Mouse (Mus musculus): Measurements from ENCODE around the gene Rsad2. TPM values are rescaled to one million over a fixed set of nuclear protein-coding genes. Genes with fewer than 3 reads are reported as not detected.
"Not testable (repeated sequence)": the region's sequence is repeated elsewhere in the genome, so short reads cannot be mapped to it uniquely, and the experiment has no call there.

The Rsad2 gene
- polyA plus RNA-seq, 1 experiment from 2014 or later: 0.28 TPM

DNA sequence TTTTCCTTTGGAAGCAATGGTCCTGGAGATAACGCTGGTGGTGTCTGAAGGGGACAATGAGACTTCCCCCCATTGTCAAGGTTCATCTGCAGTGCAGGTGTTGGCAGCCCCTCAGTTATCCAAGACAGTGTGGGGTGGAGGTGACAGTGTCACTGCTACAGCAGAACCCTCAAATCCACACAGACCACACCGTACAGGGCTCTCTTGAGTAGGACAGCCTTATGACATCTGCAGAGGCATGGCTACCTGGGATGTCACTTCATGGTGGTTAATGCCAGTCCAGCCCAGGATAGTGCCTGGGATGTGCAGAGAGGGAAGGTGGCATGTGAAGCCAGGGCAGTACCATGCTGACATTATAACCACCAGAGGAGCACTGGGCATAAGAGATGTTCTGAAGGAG, 27.5 kb downstream of the Rsad2 start:
- H3K27me3 ChIP-seq (ENCODE audit: control insufficient read depth, insufficient read depth, low read length); H3K36me3 ChIP-seq (ENCODE audit: control insufficient read depth, insufficient read depth, low read length); H3K4me3 ChIP-seq (ENCODE audit: low read depth, low read length); ATAC-seq (ENCODE audit: low FRiP score); H3K4me1 ChIP-seq (replicated peaks; ENCODE audit: control insufficient read depth, insufficient read depth, low read length); H3K9ac ChIP-seq (ENCODE audit: low read depth, low read length); H3K27ac ChIP-seq (ENCODE audit: low read depth, low read length); DNase-seq (ENCODE audit: low spot score); H3K4me2 ChIP-seq (replicated peaks; ENCODE audit: low read depth, low read length); H3K9me3 ChIP-seq (ENCODE audit: control insufficient read depth, low read length): not testable (repeated sequence)
- 100% methylated on average over 2 of the region's 2 CpGs for WGBS

DNA sequence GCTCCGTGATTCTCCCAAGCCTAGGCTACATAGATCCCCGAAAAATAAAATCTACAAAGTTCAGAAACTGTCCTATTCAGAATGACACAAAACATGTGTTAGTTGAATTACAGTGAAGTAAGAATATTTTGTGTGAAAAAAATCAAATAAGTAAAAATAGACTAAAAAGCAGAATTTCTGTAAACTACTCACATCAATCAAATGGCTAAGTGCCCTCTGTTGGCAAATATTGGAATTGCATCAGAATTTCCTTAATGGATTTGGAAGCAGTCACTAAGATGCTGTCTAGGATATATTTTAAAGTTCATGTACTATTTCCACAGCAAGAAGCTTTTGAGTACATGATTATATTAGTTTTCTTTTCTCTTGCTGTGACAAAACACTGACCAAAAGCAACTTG, 31.4 kb downstream of the Rsad2 start:
- H3K27ac ChIP-seq (ENCODE audit: low read depth, low read length): no peak overlapping the region
- H3K27me3 ChIP-seq (ENCODE audit: control insufficient read depth, insufficient read depth, low read length): no peaks in the 10 kb centered on the region
- DNase-seq (ENCODE audit: low spot score): peak; percentile 73
- H3K4me1 ChIP-seq (replicated peaks; ENCODE audit: control insufficient read depth, insufficient read depth, low read length): no peaks in the 10 kb centered on the region
- H3K4me2 ChIP-seq (replicated peaks; ENCODE audit: low read depth, low read length): no peak overlapping the region
- no peak overlapping the region for H3K9ac ChIP-seq (ENCODE audit: low read depth, low read length)
- 95% methylated on average over 2 of the region's 2 CpGs for WGBS
- no peaks in the 10 kb centered on the region for H3K36me3 ChIP-seq (ENCODE audit: control insufficient read depth, insufficient read depth, low read length)
- no peak for ATAC-seq (ENCODE audit: low FRiP score)
- H3K4me3 ChIP-seq (ENCODE audit: low read depth, low read length): no peak overlapping the region
- H3K9me3 ChIP-seq (ENCODE audit: control insufficient read depth, low read length): no peaks in the 10 kb centered on the region

DNA sequence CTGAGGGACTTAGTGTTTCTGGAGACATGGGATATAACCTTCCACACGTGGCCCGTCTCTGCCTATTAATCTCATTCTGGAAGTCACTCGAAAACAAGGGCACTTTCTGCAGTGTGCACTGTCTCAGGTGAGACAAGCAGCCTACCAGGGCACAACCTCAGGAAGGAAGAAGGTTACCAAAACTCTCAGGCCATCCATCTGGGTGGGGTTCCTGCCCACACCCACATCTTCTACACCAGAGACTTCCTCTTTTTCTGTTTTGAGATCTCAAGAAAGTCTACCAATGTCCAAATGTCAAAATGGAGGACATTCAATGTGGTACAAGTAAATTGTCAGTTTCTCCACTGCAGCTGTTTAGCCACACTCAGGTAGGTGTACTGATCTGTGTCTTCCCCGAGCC, 37.9 kb downstream of the Rsad2 start:
- Histone ChIP-seq H3K27me3 (ENCODE audit: control insufficient read depth, insufficient read depth, low read length) (no peaks in the 10 kb centered on the region), H3K4me1 (replicated peaks; ENCODE audit: control insufficient read depth, insufficient read depth, low read length) (peaks cover 6% of the 10 kb centered on the region), H3K27ac (ENCODE audit: low read depth, low read length) (no peak overlapping the region), H3K9me3 (ENCODE audit: control insufficient read depth, low read length) (no peaks in the 10 kb centered on the region), H3K4me3 (ENCODE audit: low read depth, low read length) (no peak overlapping the region), H3K36me3 (ENCODE audit: control insufficient read depth, insufficient read depth, low read length) (no peaks in the 10 kb centered on the region), H3K4me2 (replicated peaks; ENCODE audit: low read depth, low read length) (no peak overlapping the region), H3K9ac (ENCODE audit: low read depth, low read length) (no peak overlapping the region)
- WGBS: 89% methylated on average over 4 of the region's 4 CpGs
- ATAC-seq (ENCODE audit: low FRiP score) (no peak), DNase-seq (ENCODE audit: low spot score) (no peak)

DNA sequence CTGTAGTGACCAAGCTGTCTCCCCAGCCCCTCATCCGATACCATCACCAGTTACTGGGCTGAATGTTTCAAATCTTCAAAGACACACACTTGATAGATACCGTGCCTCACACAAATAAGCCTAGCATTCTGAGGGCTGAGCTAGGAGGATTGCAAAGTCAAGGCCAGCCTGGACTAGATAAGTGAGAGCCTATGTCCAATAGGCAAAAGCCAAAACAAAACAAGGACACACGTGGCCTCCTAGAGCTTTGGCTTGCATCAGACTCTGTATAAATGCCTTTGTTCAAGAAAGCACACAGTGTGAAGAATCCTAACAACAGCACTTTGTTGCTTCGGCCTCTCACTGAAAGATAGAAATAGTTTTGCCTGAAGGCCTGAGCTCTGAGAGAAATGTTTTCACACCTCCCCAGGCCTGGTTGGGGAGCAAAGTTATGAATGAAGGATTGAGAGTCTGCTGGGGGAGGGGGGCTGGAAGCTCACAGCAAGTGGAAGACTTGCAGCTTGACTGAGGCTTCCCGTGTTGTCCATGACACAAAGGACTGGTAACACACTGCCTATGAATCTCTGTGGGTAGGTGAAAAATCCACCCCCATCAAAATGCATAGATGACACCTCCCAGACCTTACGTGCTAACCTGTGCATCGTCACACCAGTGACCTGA, 39.5 kb downstream of the Rsad2 start:
- Histone ChIP-seq H3K9ac (ENCODE audit: low read depth, low read length) (no peak overlapping the region), H3K4me2 (replicated peaks; ENCODE audit: low read depth, low read length) (no peak overlapping the region), H3K27me3 (ENCODE audit: control insufficient read depth, insufficient read depth, low read length) (no peaks in the 10 kb centered on the region), H3K4me3 (ENCODE audit: low read depth, low read length) (no peak overlapping the region), H3K27ac (ENCODE audit: low read depth, low read length) (no peak overlapping the region), H3K9me3 (ENCODE audit: control insufficient read depth, low read length) (no peaks in the 10 kb centered on the region), H3K4me1 (replicated peaks; ENCODE audit: control insufficient read depth, insufficient read depth, low read length) (peaks cover 9% of the 10 kb centered on the region), H3K36me3 (ENCODE audit: control insufficient read depth, insufficient read depth, low read length) (no peaks in the 10 kb centered on the region)
- DNase-seq (ENCODE audit: low spot score): no peak
- ATAC-seq (ENCODE audit: low FRiP score): no peak
- WGBS: 78% methylated on average over 7 of the region's 7 CpGs

DNA sequence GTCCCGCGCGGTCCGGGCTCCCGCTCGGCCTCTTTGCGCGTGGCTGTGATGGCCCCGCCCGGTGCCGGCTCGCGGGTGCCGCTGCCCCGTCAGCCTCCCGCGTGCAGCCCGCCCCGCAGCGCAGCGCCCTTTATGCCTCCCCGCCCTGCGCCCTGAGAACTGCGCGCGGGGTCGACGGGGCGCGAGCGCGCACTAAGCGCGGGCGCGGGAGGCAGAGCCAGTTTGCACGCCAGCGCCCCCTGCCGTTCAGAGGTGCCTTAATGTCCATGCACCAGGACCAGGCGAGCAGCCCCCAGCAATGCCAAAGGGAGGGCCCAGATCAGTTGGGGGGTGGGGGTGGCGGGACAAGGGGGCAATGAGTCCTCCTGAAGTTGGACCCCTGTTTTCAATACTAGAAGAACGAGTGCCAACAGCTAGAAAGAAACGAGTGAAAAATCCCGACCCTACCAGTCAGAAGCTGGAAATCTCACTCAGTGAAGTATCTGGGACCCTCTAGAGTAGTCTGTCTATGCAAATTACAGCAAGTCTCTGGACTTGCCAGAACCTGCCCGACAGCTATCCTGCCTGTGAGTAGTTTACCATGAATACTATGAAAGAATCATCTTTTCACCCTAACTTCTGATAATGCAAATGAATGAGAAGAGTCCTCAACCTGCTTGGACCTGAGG, 41.0 kb downstream of the Rsad2 start, which contains the start of gene Rnf144a:
Rnf144a (minus strand) TSS at position 151 of the 668 bp plus-strand sequence.
- WGBS: 1% methylated on average over 34 of the region's 45 CpGs
- H3K27me3 ChIP-seq (ENCODE audit: control insufficient read depth, insufficient read depth, low read length): no peaks in the 10 kb centered on the region
- DNase-seq (ENCODE audit: low spot score) (peak; percentile 98), ATAC-seq (ENCODE audit: low FRiP score) (peak; percentile 91)
- H3K36me3 ChIP-seq (ENCODE audit: control insufficient read depth, insufficient read depth, low read length): no peaks in the 10 kb centered on the region
- peak within 1 kb of the TSS; percentile 76 for H3K27ac ChIP-seq (ENCODE audit: low read depth, low read length)
- H3K4me3 ChIP-seq (ENCODE audit: low read depth, low read length): peak within 1 kb of the TSS; percentile 96
- peak within 1 kb of the TSS; percentile 99 for H3K9ac ChIP-seq (ENCODE audit: low read depth, low read length)
- no peaks in the 10 kb centered on the region for H3K9me3 ChIP-seq (ENCODE audit: control insufficient read depth, low read length)
- peaks cover 9% of the 10 kb centered on the region for H3K4me1 ChIP-seq (replicated peaks; ENCODE audit: control insufficient read depth, insufficient read depth, low read length)
- H3K4me2 ChIP-seq (replicated peaks; ENCODE audit: low read depth, low read length): peak within 1 kb of the TSS; percentile 45

DNA sequence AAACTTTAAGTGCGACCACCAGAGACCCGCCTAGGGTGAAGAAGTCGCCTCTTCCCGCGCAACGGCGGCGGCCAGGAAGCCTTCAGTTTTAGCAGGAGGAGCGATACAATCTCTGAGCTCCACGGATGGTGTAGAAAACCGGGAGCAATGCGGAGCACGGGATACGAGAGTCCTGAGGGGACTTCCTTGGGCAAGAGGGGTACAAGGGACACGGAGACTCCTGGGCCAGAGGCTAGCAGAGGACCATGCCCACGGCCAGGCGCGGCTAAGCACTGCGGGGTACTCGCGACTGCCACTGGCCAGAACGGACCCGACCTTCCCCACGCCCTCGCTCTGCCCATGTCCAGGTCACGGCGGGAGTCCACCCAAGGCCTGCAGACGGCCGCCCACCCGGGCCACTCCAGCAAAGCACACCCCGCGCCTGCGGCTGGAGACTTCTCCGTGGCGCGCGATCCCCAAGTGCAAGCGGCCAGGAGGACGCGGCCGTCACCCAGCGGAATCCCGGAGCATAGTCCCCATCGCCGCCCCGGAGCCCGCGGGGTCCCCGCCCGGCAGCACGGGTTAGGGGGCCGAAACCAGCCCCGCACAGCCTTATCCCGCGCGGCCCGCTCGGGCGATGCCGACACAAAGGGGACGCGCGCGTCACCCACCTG, 41.7 kb downstream of the Rsad2 start:
- Histone ChIP-seq H3K27me3 (ENCODE audit: control insufficient read depth, insufficient read depth, low read length) (no peaks in the 10 kb centered on the region), H3K9me3 (ENCODE audit: control insufficient read depth, low read length) (no peaks in the 10 kb centered on the region), H3K36me3 (ENCODE audit: control insufficient read depth, insufficient read depth, low read length) (no peaks in the 10 kb centered on the region), H3K4me2 (replicated peaks; ENCODE audit: low read depth, low read length) (peak overlapping the region; percentile 45), H3K27ac (ENCODE audit: low read depth, low read length) (peak overlapping the region; percentile 76), H3K4me1 (replicated peaks; ENCODE audit: control insufficient read depth, insufficient read depth, low read length) (peaks cover 9% of the 10 kb centered on the region), H3K9ac (ENCODE audit: low read depth, low read length) (peak overlapping the region; percentile 99), H3K4me3 (ENCODE audit: low read depth, low read length) (peak overlapping the region; percentile 96)
- ATAC-seq (ENCODE audit: low FRiP score) (peak; percentile 85), DNase-seq (ENCODE audit: low spot score) (peak; percentile 67)
- WGBS: under 1% methylated on average over 46 of the region's 64 CpGs

DNA sequence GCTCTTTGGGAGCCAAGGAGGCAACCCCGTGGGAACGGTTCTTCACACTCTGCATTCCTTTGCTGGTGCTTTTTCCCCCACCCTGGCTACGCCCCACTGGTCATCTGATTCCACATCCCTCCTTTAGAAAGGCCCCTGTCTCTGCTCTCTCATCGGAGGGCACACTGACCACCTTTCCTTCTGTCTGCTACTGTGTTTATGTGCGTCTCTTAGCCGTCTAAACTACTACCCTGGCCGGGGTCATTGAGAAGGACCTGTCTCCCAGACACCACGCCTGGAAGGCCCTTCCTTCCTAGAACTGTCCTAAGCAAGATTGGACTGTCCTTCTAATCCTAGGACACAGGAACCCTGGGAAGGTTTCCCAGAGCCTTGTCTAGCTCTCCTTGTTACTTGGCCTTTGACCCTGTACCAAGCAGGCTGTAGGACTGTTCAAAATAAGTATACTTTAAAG, 42.3 kb downstream of the Rsad2 start:
- Histone ChIP-seq H3K9me3 (ENCODE audit: control insufficient read depth, low read length) (no peaks in the 10 kb centered on the region), H3K27ac (ENCODE audit: low read depth, low read length) (no peak overlapping the region), H3K9ac (ENCODE audit: low read depth, low read length) (peak overlapping the region; percentile 99), H3K4me3 (ENCODE audit: low read depth, low read length) (peak overlapping the region; percentile 96), H3K27me3 (ENCODE audit: control insufficient read depth, insufficient read depth, low read length) (no peaks in the 10 kb centered on the region), H3K4me2 (replicated peaks; ENCODE audit: low read depth, low read length) (peak overlapping the region; percentile 45), H3K4me1 (replicated peaks; ENCODE audit: control insufficient read depth, insufficient read depth, low read length) (peaks cover 9% of the 10 kb centered on the region), H3K36me3 (ENCODE audit: control insufficient read depth, insufficient read depth, low read length) (no peaks in the 10 kb centered on the region)
- 3% methylated on average over 8 of the region's 8 CpGs for WGBS
- no peak for DNase-seq (ENCODE audit: low spot score)
- ATAC-seq (ENCODE audit: low FRiP score): peak; percentile 16; the same call in 1 of the 2 replicates

DNA sequence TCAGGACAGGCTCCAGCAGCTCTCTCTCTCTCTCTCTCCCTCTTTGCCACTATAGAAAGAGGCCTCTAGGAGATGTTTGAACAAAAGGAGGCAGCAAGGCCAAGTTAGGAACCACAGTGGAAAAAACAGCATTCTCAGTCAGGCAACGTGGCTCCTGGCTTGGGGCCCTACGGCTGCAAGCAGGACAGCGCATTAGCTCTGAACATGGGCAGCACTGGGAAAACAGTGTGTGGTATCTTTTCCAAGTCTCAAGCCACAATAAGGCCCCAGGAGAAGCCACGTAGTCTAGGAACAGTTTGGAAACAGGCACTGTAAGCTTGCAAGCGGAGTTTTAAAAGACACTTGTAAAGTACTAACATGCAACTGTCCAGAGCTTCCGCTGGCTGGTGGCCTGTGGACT, 43.5 kb downstream of the Rsad2 start:
- WGBS: 85% methylated on average over 6 of the region's 6 CpGs
- H3K9ac ChIP-seq (ENCODE audit: low read depth, low read length): no peak overlapping the region
- no peak for DNase-seq (ENCODE audit: low spot score)

More for the DNA sequence above, 43.5 kb downstream of the Rsad2 start:
- no peak overlapping the region for H3K4me2 ChIP-seq (replicated peaks; ENCODE audit: low read depth, low read length)
- no peak overlapping the region for H3K4me3 ChIP-seq (ENCODE audit: low read depth, low read length)
- H3K27me3 ChIP-seq (ENCODE audit: control insufficient read depth, insufficient read depth, low read length): no peaks in the 10 kb centered on the region
- no peak overlapping the region for H3K27ac ChIP-seq (ENCODE audit: low read depth, low read length)
- H3K9me3 ChIP-seq (ENCODE audit: control insufficient read depth, low read length): no peaks in the 10 kb centered on the region
- peaks cover 9% of the 10 kb centered on the region for H3K4me1 ChIP-seq (replicated peaks; ENCODE audit: control insufficient read depth, insufficient read depth, low read length)
- no peak for ATAC-seq (ENCODE audit: low FRiP score)
- H3K36me3 ChIP-seq (ENCODE audit: control insufficient read depth, insufficient read depth, low read length): no peaks in the 10 kb centered on the region
